Comparison of ENCODE assay signal across 24 mouse cellular contexts in the genomic region with DNA sequence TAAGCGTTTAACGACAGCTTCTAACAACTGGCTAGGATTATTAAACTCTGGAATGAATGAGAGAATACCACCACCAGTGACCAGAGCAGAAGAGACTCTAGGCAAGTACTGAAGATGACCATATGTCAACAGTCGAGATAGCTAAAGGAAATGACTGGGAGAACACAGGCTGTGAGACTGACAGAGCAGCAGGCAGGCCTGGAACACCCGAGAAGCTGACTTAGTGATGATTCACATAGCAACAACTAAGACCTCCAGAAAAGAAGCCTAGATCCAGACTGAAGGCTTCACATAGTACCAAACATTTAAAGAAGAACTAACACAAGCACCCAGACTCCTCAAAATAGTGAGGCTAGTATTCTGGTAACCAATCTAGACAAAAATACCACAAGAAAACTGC. TPM values are rescaled to one million over a fixed set of nuclear protein-coding genes. Genes with fewer than 3 reads are reported as not detected.
DNase-seq lines count a peak whose midpoint lies in the region; ATAC-seq and TF ChIP-seq lines count a peak whose summit lies in the region.
"Had no signal": no experiment of that assay in that cellular context is flagged by ENCODE, and none has a peak within 500 bp of the region (broad histone marks: within the 10 kb centered on the region; RNA-seq: fewer than 3 reads in every experiment).

No protein-coding gene starts in this region.

- no peaks in the 10 kb centered on the region for H3K4me1 ChIP-seq in forebrain, embryonic 14.5 days (ENCODE audit: control insufficient read depth, insufficient read depth, low read length)
- H3K4me1 ChIP-seq in forebrain, embryonic 10.5 days = peaks cover 4% of the 10 kb centered on the region
- H3K4me1 ChIP-seq in stomach, postnatal 0 days (replicated peaks; ENCODE audit: control insufficient read depth, insufficient read depth) = no peaks in the 10 kb centered on the region
- H3K4me1 ChIP-seq: forebrain, embryonic 15.5 days; intestine, embryonic 15.5 days had no signal

- no peak for TF ChIP-seq CTCF in layer of hippocampus, adult 2 months (conservative IDR thresholded peaks at IDR 0.05)
- TF ChIP-seq CTCF in stomach, postnatal 0 days (IDR thresholded peaks at IDR 0.05; ENCODE audit: low read depth) = no peak

- no peak for DNase-seq in forebrain, embryonic 14.5 days (ENCODE audit: low spot score)
- no peak for DNase-seq in forebrain, embryonic 10.5 days (ENCODE audit: extremely low spot score, low spot score)
- DNase-seq in layer of hippocampus, adult 2 months (ENCODE audit: low spot score in 2 of 2) = peak in 1 of 2 experiments; percentile 41
- DNase-seq in layer of hippocampus, adult 9-11 months = no peak
- DNase-seq in 3T3-L1 (ENCODE audit: low read depth, low spot score) (peak; percentile 66), NIH3T3 (ENCODE audit: low read depth) (peak; percentile 49)
- DNase-seq in gastrocnemius, postnatal 25 days = no peak
- no peak for DNase-seq in stomach, postnatal 0 days (ENCODE audit: low spot score)
- DNase-seq: adrenal gland, postnatal 10 days; adrenal gland, postnatal 36 days; cerebellum, adult 11 months; cerebellum, adult 8-10 months; gastrocnemius, adult 2 months; gastrocnemius, postnatal 14 days; heart, adult 2 months; heart, postnatal 14 days; kidney, adult 11 months had no signal

- H3K27ac ChIP-seq in forebrain, embryonic 14.5 days (ENCODE audit: low read depth, low read length) = 0 out of 2 replicates have a peak overlapping the region, but pooled peaks have one; percentile 21
- H3K27ac ChIP-seq in forebrain, embryonic 10.5 days = no peak overlapping the region
- H3K27ac ChIP-seq in layer of hippocampus, adult 2 months = peak overlapping the region; percentile 28; the same call in 1 of the 2 replicates
- H3K27ac ChIP-seq in stomach, postnatal 0 days (replicated peaks) = no peak overlapping the region
- H3K27ac ChIP-seq: forebrain, embryonic 15.5 days; gastrocnemius, adult 2 months; heart, adult 2 months; heart, embryonic 10.5 days; heart, embryonic 13.5 days; hindbrain, embryonic 13.5 days; intestine, embryonic 15.5 days had no signal

- no peaks in the 10 kb centered on the region for H3K27me3 ChIP-seq in forebrain, embryonic 14.5 days (replicated peaks; ENCODE audit: control insufficient read depth, insufficient read depth, low read length)
- no peaks in the 10 kb centered on the region for H3K27me3 ChIP-seq in forebrain, embryonic 10.5 days (ENCODE audit: poor library complexity, severe bottlenecking)
- no peaks in the 10 kb centered on the region for H3K27me3 ChIP-seq in stomach, postnatal 0 days (ENCODE audit: control insufficient read depth, insufficient read depth, low read length)
- H3K27me3 ChIP-seq: forebrain, embryonic 15.5 days; heart, embryonic 13.5 days; hindbrain, embryonic 13.5 days; intestine, embryonic 15.5 days; Patski had no signal

- no peak overlapping the region for H3K4me3 ChIP-seq in forebrain, embryonic 14.5 days (ENCODE audit: low read depth, low read length)
- H3K4me3 ChIP-seq in forebrain, embryonic 10.5 days = no peak overlapping the region
- H3K4me3 ChIP-seq in layer of hippocampus, adult 2 months = no peak overlapping the region
- H3K4me3 ChIP-seq in stomach, postnatal 0 days (ENCODE audit: low read depth, low read length) = no peak overlapping the region
- H3K4me3 ChIP-seq: forebrain, embryonic 15.5 days; gastrocnemius, adult 2 months; heart, adult 2 months; heart, embryonic 10.5 days; heart, embryonic 13.5 days; hindbrain, embryonic 13.5 days; intestine, embryonic 15.5 days had no signal

- ATAC-seq in forebrain, embryonic 14.5 days = no peak
- no peak for ATAC-seq in stomach, postnatal 0 days (ENCODE audit: low FRiP score, low TSS enrichment)
- ATAC-seq: forebrain, embryonic 15.5 days; hindbrain, embryonic 16.5 days; intestine, embryonic 15.5 days; Patski had no signal

- WGBS in forebrain, embryonic 14.5 days = 81% methylated on average over 4 of the region's 4 CpGs
- WGBS in forebrain, embryonic 10.5 days = 85% methylated on average over 4 of the region's 4 CpGs
- WGBS in stomach, postnatal 0 days = 52% methylated on average over 4 of the region's 4 CpGs

- no peak overlapping the region for H3K4me2 ChIP-seq in forebrain, embryonic 14.5 days (ENCODE audit: low read length)
- no peak overlapping the region for H3K4me2 ChIP-seq in stomach, postnatal 0 days (replicated peaks; ENCODE audit: low read depth)
- H3K4me2 ChIP-seq: forebrain, embryonic 15.5 days; heart, embryonic 13.5 days; hindbrain, embryonic 13.5 days; intestine, embryonic 15.5 days had no signal

- peaks cover 25% of the 10 kb centered on the region for H3K36me3 ChIP-seq in forebrain, embryonic 14.5 days (ENCODE audit: control insufficient read depth, insufficient read depth, low read length)
- peaks cover 30% of the 10 kb centered on the region for H3K36me3 ChIP-seq in forebrain, embryonic 10.5 days (replicated peaks)
- peaks cover 17% of the 10 kb centered on the region; the same call in 1 of the 2 replicates for H3K36me3 ChIP-seq in stomach, postnatal 0 days (ENCODE audit: control insufficient read depth, insufficient read depth, low read length)

- no peak for TF ChIP-seq EP300 in stomach, postnatal 0 days (optimal IDR thresholded peaks at IDR 0.05)

- no peak overlapping the region for H3K9ac ChIP-seq in forebrain, embryonic 14.5 days (ENCODE audit: low read length)
- no peak overlapping the region for H3K9ac ChIP-seq in stomach, postnatal 0 days (ENCODE audit: low read length)
- H3K9ac ChIP-seq: forebrain, embryonic 15.5 days; heart, embryonic 13.5 days; hindbrain, embryonic 13.5 days; intestine, embryonic 15.5 days had no signal

- no peaks in the 10 kb centered on the region for H3K9me3 ChIP-seq in forebrain, embryonic 14.5 days (replicated peaks; ENCODE audit: control insufficient read depth, low read length)
- no peaks in the 10 kb centered on the region for H3K9me3 ChIP-seq in forebrain, embryonic 10.5 days
- no peaks in the 10 kb centered on the region for H3K9me3 ChIP-seq in stomach, postnatal 0 days (ENCODE audit: control insufficient read depth, low read length)
- H3K9me3 ChIP-seq: forebrain, embryonic 15.5 days; heart, embryonic 10.5 days; heart, embryonic 13.5 days; hindbrain, embryonic 13.5 days; intestine, embryonic 15.5 days had no signal

RNA-seq across cellular contexts. Expression of gene Trpc4ap, which starts 17.1 kb away (rescaled TPM):
- 153 and 181 TPM in 2 replicates for polyA plus RNA-seq in forebrain, embryonic 14.5 days (2014; fragmentation: Nextera tagmentation; extraction: Ambion mirVana)
- 116 and 126 TPM in 2 replicates for polyA plus RNA-seq in forebrain, embryonic 10.5 days (2016; fragmentation: Nextera tagmentation; extraction: Ambion mirVana)
- total RNA-seq in layer of hippocampus, adult 2 months (2021) = 100 to 1,000 TPM; 159 to 164 TPM
- 10 to 100 TPM; 84.3 to 86.1 TPM for total RNA-seq in gastrocnemius, postnatal 25 days (2021)
- 66.5 and 68.4 TPM in 2 replicates for polyA plus RNA-seq in stomach, postnatal 0 days (2015; fragmentation: Nextera tagmentation; extraction: Ambion mirVana)

RNA-seq across cellular contexts. Expression of gene Edem2, which starts 54.2 kb away (rescaled TPM):
- polyA plus RNA-seq in forebrain, embryonic 14.5 days (2014; fragmentation: Nextera tagmentation; extraction: Ambion mirVana) = 39.9 TPM in 2 replicates
- 30.5 and 30.9 TPM in 2 replicates for polyA plus RNA-seq in forebrain, embryonic 10.5 days (2016; fragmentation: Nextera tagmentation; extraction: Ambion mirVana)
- 10 to 100 TPM; 23.6 to 24.8 TPM for total RNA-seq in layer of hippocampus, adult 2 months (2021)
- total RNA-seq in gastrocnemius, postnatal 25 days (2021) = 1 to 10 TPM; 3.9 to 5.0 TPM
- polyA plus RNA-seq in stomach, postnatal 0 days (2015; fragmentation: Nextera tagmentation; extraction: Ambion mirVana) = 64.9 and 65.7 TPM in 2 replicates

Comparison
In these comparisons a context has a peak if more than half of its experiments do, and no peak if none do; other contexts are left out.
1. H3K27ac ChIP-seq: peak in forebrain, embryonic 14.5 days (single experiment) and layer of hippocampus, adult 2 months (single experiment); none in forebrain, embryonic 10.5 days (single experiment) and stomach, postnatal 0 days (single experiment).
2. DNase-seq: peak in 3T3-L1 (single experiment) and NIH3T3 (single experiment); none in forebrain, embryonic 14.5 days (single experiment), forebrain, embryonic 10.5 days (single experiment), layer of hippocampus, adult 9-11 months (single experiment), gastrocnemius, postnatal 25 days (single experiment) and stomach, postnatal 0 days (single experiment).